Mouse (Mus musculus): ENCODE data around the gene Dirc2.

The Dirc2 gene

GRCm38 (mm10) chr16:35734038-35734437, 35.1 kb downstream of the Dirc2 start:
- DNase-seq = peak; percentile 47

- no peak for DNase-seq
Observed at GRCm38 (mm10) chr16:35732096-35732495, 37.1 kb downstream of the Dirc2 start.

DNA sequence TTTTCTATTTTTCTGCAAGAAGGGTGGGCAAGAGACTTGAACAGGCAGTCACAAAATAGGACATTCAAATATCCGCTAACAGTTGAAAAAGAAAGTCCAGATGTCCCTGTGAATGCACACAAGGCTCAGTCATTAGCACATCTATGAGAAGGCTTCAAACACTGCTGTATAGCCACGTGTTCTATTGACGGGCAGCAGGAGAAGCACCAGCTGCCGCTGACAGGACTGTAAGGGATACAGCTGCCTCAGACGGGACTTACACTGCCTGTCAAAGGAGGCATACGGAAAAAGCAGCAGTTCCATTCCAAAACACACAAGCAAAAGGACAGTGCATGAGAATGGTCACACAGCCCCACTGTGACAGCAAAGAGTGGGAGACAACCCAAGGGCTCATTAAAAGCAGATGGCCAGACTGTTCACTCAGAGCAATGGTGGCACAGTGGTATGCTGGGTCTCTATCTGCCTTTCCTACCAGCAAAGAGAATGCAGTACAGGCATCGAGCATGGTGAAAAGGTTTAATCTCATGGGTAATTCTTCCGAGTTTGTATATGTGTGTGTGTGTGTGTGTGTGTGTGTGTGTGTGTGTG, 39.9 kb downstream of the Dirc2 start:
- DNase-seq = no peak

GRCm38 (mm10) chr16:35726601-35727000, 42.6 kb downstream of the Dirc2 start:
- no peak for DNase-seq

DNA sequence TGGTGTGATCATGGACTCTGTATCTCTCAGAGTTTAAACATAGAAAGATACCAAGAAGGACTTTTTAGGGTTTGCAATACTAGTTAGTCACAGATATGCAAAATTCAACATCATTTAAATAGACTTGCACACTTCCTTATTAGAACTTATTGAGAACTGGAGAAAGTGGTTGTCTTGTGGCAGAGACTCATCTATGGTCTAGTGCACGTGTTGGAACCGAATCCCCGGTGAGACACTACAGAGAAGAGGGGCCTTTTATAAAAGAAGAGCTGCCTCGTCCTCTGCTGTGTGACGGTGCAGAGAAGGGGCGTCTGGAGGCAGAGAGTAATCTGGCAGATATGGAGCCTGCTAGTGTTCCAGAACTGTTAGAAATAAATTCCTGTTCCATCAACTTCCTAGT, 44.6 kb downstream of the Dirc2 start:
- no peak for DNase-seq

DNA sequence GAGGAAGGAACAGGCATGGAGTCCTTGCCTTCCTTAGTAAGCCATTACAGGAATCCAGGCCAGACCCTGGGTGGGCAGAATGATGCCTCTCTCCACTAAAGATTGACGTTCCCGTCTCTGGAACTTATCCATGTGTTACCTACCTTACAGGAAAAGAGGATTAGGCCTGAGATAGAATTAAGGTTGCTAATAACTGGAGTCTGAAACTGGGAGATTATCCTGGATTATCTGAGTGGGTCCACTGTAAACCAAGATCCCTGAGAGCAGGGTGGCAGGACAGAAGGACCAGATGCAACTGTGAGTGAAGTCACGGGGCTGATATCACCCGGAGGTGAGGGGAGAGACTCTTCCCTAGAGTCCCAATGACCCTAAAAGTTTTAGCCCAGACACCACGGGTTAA, 51.4 kb downstream of the Dirc2 start:
- DNase-seq = no peak

DNA sequence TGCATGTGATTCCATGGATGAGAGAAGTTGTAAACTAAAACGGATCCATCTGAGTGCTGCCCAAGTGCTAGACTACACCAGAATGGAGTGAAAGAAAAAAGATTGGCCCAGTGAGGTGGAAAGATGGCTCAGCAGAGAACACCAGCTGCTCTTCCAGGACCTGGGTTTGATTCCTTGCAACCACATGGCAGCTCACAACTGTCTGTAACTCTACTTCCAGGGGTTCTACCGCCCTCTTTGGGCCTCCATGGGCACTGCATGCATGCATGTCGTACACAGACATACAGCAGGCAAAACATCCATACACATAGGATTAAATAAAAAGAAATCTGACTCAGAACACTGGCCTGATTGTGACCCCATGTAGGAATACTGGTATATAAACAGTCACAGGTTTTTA, 52.9 kb downstream of the Dirc2 start:
- DNase-seq = no peak

DNA sequence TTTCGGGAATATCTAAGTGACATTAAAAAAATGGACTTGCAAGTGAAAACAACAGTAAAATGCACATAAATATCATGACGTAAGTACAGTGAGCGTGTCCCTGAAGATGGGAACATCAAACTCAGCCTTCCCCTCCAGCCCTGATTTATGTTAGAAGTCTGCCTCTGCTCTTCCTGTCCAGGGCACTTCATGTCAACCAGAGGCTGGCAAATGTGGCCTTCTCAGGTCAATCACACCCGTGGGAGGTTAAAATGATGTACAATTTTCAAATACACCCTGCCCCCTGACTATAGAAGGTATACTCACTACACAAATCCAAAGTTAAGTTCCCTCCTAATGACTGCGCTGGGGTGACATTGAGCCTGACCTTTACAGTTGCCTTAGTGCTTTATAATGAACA, 53.4 kb downstream of the Dirc2 start:
- DNase-seq = no peak

GRCm38 (mm10) chr16:35715350-35715749, 53.8 kb downstream of the Dirc2 start:
- DNase-seq = no peak

DNA sequence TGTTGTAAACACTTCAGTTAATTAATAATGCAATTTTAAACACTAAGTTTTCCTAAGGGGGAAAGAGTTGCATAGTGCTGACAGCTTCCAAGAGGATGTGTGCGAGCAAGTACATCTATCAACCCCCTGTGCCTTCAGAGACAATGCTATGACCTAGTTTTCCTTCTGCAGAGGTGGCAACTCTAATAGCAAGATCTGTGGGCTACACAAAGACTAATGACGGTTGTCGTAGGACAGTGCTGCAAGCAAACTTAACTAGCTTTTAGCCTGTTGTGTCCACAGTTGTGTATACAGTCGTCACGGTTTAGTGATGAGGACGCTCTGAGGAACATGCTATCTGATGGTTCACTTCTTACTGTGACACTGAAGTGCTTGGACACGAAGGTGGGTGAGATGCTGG, 54.5 kb downstream of the Dirc2 start:
- no peak for DNase-seq

DNA sequence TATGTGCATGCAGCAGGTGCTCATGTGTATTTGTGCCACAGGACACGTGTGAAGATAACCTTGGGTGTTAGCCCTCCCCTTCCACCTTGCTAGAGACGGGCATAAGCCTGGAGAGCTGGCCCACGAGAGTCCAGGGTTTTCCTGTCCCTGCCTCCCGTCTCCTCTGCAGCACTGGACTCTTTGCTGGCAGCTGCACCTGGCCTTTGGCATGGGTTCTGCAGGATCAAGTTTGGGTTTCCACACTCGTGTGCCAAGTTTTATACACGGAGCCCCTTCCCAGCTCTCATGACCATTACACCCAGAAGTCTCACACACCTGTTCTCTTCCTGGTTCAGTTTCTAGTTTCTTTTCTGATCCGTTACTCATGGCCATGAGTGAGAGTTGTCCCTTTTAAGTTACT, 55.5 kb downstream of the Dirc2 start:
- no peak for DNase-seq

GRCm38 (mm10) chr16:35711004-35711403, 58.2 kb downstream of the Dirc2 start:
- no peak for DNase-seq

DNA sequence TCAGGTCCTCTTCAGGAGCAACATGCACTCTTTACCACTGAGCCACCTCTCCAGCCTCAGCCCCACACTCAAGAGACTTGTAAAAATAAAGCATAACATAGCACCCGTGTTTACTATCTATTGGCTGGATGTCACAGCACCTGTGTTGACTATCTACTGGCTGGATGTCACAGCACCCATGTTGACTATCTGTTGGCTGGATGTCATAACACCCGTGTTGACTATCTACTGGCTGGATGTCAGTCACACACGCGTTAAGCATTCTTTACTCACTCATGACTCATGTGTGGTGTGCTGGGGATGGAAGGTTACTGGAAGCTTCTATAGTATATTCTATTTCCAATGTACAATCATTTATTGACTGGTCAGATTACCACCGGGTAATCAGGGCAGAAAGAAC, 62.2 kb downstream of the Dirc2 start:
- DNase-seq = no peak

DNA sequence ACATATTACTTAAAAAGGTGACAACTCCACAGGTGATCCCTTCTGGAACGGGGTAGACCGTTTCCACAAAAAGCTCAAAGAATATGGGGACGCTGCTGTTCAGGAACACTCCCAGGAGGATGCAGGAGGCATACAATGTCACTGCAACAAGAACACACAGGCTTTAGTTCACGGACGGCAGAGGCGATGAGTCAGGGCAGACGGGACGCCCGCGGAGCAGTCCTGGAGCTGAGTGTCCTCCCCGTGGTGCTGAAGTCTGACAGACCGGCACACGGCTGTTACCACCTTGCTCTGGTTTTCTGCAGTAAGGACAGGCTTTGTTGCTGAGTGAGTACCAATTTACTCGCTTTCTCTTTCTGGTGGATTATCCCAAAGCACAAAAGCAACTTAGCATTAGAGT, 64.4 kb downstream of the Dirc2 start:
- DNase-seq = no peak

DNA sequence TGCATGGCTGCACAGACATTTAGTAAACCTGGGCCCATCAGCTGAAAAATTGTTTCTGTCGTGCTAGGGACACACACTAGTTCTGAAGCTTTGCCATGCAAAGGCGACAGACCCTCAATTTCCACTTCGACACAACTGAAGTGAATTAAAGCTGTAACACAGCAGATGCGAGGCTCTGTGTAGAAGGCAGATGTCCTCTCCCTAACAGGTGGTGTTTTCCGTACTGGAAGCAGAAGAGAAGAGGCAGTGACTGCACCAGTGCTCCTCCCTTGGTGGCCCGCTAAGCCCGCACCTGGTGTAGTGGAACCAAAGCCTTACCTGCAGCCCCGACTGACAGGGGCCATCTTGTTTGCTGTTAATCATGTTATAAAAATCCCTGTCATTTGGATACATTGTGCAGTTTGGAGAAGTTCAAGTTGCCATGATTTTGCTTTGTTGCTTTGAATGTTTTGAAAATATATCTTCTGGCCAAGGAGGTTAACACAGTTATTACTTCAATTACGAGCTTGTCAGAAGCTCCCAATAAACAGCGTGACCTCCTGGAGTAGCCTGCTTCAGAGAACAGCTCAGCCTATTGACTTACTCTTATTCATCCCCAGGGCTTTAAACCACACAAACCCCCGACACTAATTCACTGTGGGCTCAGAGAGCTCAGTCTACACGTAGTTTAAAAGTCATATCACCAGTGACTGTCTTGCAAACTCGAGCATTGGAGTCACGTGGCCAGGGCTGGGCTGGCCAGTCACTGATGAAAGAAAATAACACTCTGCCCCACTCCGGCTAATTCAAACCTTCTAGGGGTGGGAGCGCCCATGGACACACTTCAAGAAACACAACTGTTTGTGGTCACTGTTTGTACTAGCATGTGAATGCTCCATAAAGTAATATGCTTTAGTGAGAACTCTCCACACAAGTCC, 65.1 kb downstream of the Dirc2 start:
- no peak for DNase-seq

- DNase-seq = no peak
Observed at GRCm38 (mm10) chr16:35701823-35702222, 67.3 kb downstream of the Dirc2 start.

DNA sequence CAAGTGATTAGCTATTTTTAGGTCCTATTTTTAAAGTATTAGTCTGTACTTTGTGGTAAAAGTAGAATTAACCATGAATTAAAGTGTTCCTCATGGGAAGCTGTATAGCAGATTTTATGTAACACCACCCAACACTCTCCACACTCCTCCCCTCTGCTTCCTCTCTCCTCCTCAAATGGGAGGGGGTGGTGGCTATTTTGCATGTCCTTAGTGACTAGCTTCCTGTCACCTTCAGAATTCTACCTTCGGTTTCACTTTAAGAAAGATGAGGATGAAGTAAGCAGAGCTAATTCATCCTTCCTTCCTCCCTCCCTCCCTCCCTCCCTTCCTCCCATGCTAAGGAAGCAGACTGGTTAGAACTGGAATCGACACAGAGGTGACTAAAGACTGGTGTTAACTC, 73.1 kb downstream of the Dirc2 start:
- no peak for DNase-seq

DNA sequence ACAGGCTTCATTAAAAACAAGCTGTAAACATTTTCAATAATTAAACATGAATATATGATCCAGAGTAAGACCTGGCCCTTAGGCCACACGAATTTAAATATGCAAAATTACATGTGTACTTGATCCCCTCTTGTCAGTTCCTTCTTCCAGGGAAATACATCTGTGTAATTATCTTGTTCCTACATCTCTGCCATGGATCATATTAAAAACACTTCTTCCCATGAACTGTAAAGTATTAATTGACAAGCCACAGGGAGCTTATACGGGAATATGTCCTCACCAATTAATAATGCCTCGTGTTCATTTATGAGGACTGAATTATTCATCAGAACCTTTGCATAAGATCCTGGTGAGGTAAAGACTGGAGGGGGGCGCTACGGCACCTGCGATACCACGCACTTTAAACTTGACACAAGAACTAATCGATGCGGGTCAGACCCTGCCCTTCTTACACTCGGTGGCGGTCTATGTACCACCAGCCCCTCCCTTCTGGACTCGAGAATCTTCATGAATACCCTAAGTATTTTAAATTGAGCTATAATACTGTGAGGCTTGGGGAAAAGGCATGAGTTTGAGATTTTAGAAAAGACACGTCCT, 74.8 kb downstream of the Dirc2 start:
- DNase-seq = no peak

DNA sequence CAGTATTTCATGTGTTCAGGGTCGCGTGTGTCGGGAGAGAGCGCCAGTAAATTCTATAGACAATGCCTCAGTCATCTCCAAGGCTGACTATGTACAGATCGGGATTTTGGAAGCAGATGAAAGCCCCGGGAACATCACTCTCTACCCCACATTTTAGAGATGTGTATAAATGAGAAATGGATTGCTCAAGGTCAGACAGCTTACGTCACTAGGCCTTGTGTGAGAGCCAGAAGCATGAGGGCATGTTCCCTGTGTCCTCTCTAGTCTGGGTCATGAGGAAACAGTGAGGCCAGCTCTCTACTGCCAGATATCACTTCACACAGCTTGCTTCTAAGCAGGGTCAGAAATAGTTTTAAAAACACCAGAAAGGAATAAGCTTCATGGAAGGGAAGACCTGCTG, 77.5 kb downstream of the Dirc2 start:
- no peak for DNase-seq

DNA sequence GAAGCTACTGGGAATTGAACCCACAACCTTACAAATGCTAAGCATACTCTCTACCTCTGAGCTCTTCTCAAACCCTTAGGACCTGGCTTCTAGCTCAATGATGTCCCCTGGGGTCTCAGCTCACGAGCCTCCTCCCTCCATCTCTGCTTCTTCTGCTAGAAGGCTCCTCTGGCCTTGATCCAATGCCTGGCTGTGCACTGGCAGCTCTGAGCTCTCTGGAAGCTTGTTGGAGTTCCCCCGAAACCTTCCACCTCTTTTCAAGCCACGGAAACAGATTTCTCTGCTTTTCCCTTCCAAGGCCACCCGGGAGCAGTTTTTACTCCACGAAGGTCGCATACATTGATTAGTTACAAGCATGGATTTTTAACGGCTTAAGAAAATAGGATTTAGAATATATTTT, 82.7 kb downstream of the Dirc2 start:
- DNase-seq = peak; percentile 14

GRCm38 (mm10) chr16:35685027-35685426, 84.1 kb downstream of the Dirc2 start:
- no peak for DNase-seq

GRCm38 (mm10) chr16:35681327-35682108, 87.6 kb downstream of the Dirc2 start:
- DNase-seq = peak; percentile 32

GRCm38 (mm10) chr16:35678476-35678875, 90.7 kb downstream of the Dirc2 start:
- no peak for DNase-seq

Data from cerebellum, adult 11 months (tissue).